Mouse (Mus musculus): ENCODE measurements at regions not wholly inside any gene's neighbourhood (a gene's known extent, or its start where the extent isn't known, plus 50 kb on each side); places are given as distances from the start of the nearest gene placed in this dataset.
"Not testable (repeated sequence)": the region's sequence is repeated elsewhere in the genome, so short reads cannot be mapped to it uniquely, and the experiment has no call there.

DNA sequence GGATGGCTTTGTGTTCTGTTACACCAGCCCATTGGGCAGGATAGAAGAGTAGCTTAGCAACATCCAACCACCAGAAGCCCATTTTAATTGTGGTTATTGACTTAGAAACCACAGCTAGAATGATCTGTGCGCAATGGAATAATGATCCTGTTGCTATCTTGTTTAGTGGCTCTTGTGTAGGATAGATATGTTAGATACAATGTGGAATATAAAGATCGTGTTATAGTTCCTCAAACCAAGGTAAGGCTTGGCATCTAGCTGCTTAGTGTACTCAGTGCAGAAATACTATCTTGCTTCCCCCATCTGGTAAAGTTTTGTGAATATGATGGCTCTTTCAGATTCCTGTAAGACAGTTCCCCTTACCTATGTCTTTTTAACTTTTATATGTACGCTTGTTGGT is 230.4 kb downstream of the Wdr20rt start:
- Histone ChIP-seq H3K27me3 (replicated peaks; ENCODE audit: control insufficient read depth, insufficient read depth, low read length) (no peaks in the 10 kb centered on the region), H3K9me3 (ENCODE audit: control insufficient read depth, low read length) (no peaks in the 10 kb centered on the region), H3K4me3 (ENCODE audit: low read length) (no peak overlapping the region), H3K4me1 (ENCODE audit: control insufficient read depth, insufficient read depth, low read length) (no peaks in the 10 kb centered on the region), H3K4me2 (ENCODE audit: low read depth, low read length) (no peak overlapping the region), H3K9ac (ENCODE audit: low read depth, low read length) (no peak overlapping the region), H3K36me3 (ENCODE audit: control insufficient read depth, insufficient read depth, low read length) (no peaks in the 10 kb centered on the region), H3K27ac (ENCODE audit: low read length) (no peak overlapping the region)
- WGBS, result 90% methylated on average over 3 of the region's 3 CpGs
- no peak for ATAC-seq

DNA sequence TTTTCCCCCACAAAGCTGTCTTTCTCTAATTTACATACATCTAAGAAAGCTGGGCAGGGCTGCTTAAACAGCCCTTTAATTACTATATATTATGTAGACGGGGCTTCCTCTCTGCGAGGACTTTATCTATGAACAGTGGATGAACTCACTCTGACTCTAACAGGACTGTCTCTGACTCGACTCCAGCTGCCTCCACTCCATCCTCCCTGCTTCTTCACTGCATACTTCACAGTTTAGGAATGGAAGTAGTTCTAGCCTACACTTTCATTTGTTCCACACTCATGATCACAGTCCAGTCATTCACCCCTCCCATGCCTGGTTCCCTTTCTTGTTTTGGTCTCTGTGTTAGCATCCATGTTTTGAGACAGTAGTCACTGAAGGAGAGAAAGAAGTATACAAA is 231.6 kb downstream of the Wdr20rt start:
- Histone ChIP-seq H3K27ac (ENCODE audit: low read length) (no peak overlapping the region), H3K27me3 (replicated peaks; ENCODE audit: control insufficient read depth, insufficient read depth, low read length) (no peaks in the 10 kb centered on the region), H3K36me3 (ENCODE audit: control insufficient read depth, insufficient read depth, low read length) (no peaks in the 10 kb centered on the region), H3K4me3 (ENCODE audit: low read length) (no peak overlapping the region), H3K4me2 (ENCODE audit: low read depth, low read length) (no peak overlapping the region), H3K9ac (ENCODE audit: low read depth, low read length) (no peak overlapping the region), H3K9me3 (ENCODE audit: control insufficient read depth, low read length) (no peaks in the 10 kb centered on the region), H3K4me1 (ENCODE audit: control insufficient read depth, insufficient read depth, low read length) (no peaks in the 10 kb centered on the region)
- no peak for ATAC-seq
- 61% methylated on average over 3 of the region's 3 CpGs for WGBS

DNA sequence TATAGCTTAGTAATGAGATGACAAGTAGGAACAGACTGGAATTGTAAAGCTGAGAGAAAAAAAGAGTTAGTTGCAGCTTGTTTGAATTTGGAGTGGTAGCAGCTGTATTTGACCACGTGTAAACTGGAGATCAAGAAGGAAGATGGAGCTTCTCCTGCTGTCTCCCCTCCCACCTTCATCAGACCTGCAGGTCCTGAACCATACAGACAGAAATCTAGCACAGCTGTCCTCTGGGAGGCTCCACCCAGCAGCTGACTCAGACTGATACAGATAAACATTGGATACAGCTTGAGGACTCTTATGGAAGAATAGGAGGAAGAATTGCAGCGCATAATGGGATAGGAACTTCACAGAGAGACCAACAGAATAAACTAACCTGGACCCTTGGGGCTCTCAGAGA is 238.9 kb downstream of the Wdr20rt start:
- no peaks in the 10 kb centered on the region for H3K9me3 ChIP-seq (ENCODE audit: control insufficient read depth, low read length)
- no peak overlapping the region for H3K4me3 ChIP-seq (ENCODE audit: low read length)
- no peak overlapping the region for H3K9ac ChIP-seq (ENCODE audit: low read depth, low read length)
- no peaks in the 10 kb centered on the region for H3K36me3 ChIP-seq (ENCODE audit: control insufficient read depth, insufficient read depth, low read length)
- H3K4me2 ChIP-seq (ENCODE audit: low read depth, low read length), result no peak overlapping the region
- no peak overlapping the region for H3K27ac ChIP-seq (ENCODE audit: low read length)
- WGBS, result 37% methylated on average over 2 of the region's 2 CpGs
- no peaks in the 10 kb centered on the region for H3K4me1 ChIP-seq (ENCODE audit: control insufficient read depth, insufficient read depth, low read length)
- peak; percentile 75 for ATAC-seq
- H3K27me3 ChIP-seq (replicated peaks; ENCODE audit: control insufficient read depth, insufficient read depth, low read length), result no peaks in the 10 kb centered on the region

DNA sequence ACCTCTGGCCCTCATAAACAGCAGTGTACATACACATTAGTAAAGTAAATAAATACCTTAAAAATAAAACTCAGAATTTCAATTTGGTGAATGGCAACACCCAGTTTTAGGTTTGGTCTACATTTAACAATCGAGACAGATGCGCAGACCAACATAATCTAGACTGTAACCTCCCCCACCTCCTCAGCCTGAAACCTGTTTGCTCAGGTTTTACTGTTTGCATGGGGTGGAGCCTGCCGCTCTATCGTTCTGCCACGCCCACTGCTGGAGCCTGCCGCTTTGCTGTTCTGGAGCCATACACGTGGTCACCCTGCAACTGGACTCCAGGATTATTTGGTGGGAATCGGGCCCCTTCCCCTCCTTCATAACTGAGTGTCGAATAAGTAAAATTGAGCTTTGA is 253.4 kb downstream of the Wdr20rt start:
- not testable (repeated sequence) for H3K9ac ChIP-seq (ENCODE audit: low read depth, low read length); H3K4me2 ChIP-seq (ENCODE audit: low read depth, low read length); H3K36me3 ChIP-seq (ENCODE audit: control insufficient read depth, insufficient read depth, low read length); H3K27ac ChIP-seq (ENCODE audit: low read length); H3K4me3 ChIP-seq (ENCODE audit: low read length); H3K9me3 ChIP-seq (ENCODE audit: control insufficient read depth, low read length); H3K4me1 ChIP-seq (ENCODE audit: control insufficient read depth, insufficient read depth, low read length); H3K27me3 ChIP-seq (replicated peaks; ENCODE audit: control insufficient read depth, insufficient read depth, low read length)
- 37% methylated on average over 9 of the region's 9 CpGs for WGBS
- peak; percentile 80 for ATAC-seq

DNA sequence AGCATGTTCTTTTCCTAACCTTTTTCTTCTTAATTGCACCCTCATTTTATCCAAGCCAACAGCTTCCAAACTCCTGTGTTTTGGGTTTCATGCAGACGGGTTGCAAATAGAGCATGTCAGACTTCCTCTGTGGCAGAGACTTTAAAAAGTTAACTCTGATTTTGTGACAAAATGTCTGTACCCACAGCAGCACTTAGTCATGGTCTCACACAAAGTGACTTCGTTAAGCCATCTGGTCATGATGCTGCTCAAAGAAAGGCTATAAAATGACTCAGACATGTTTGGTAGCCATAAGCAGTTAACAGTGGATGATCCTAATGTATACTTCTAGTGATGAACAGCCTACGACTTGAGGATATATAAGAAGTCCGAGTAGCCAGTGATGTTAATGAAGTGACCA is 255.5 kb downstream of the Wdr20rt start:
- WGBS, result 83% methylated on average over 4 of the region's 4 CpGs
- no peak overlapping the region for H3K4me3 ChIP-seq (ENCODE audit: low read length)
- H3K27me3 ChIP-seq (replicated peaks; ENCODE audit: control insufficient read depth, insufficient read depth, low read length), result no peaks in the 10 kb centered on the region
- H3K4me2 ChIP-seq (ENCODE audit: low read depth, low read length), result no peak overlapping the region
- no peaks in the 10 kb centered on the region for H3K36me3 ChIP-seq (ENCODE audit: control insufficient read depth, insufficient read depth, low read length)
- H3K27ac ChIP-seq (ENCODE audit: low read length), result no peak overlapping the region
- no peaks in the 10 kb centered on the region for H3K4me1 ChIP-seq (ENCODE audit: control insufficient read depth, insufficient read depth, low read length)
- no peak for ATAC-seq
- H3K9me3 ChIP-seq (ENCODE audit: control insufficient read depth, low read length), result no peaks in the 10 kb centered on the region
- no peak overlapping the region for H3K9ac ChIP-seq (ENCODE audit: low read depth, low read length)

DNA sequence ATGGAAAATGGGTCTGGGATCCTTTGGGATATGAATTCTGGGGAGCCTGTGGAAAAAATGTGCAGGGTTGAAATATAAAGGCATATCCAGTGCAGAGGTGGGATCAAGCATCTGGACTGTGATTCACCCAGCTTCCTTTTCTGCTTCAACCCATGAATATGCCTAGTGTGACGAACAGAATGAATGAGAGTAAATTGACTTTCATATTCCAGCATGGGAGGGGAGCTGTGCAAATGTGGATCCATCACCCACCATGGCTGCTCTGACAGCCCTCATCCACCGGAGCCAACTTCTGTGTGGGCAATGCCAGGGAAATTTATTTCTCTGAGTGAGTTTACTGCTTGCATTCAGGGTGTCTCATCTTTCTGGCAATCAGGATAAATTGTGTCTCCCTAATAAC is 265.8 kb downstream of the Wdr20rt start:
- Histone ChIP-seq H3K27me3 (replicated peaks; ENCODE audit: control insufficient read depth, insufficient read depth, low read length) (no peaks in the 10 kb centered on the region), H3K4me3 (ENCODE audit: low read length) (no peak overlapping the region), H3K9ac (ENCODE audit: low read depth, low read length) (no peak overlapping the region), H3K4me1 (ENCODE audit: control insufficient read depth, insufficient read depth, low read length) (no peaks in the 10 kb centered on the region), H3K9me3 (ENCODE audit: control insufficient read depth, low read length) (no peaks in the 10 kb centered on the region), H3K4me2 (ENCODE audit: low read depth, low read length) (no peak overlapping the region), H3K36me3 (ENCODE audit: control insufficient read depth, insufficient read depth, low read length) (no peaks in the 10 kb centered on the region), H3K27ac (ENCODE audit: low read length) (no peak overlapping the region)
- ATAC-seq, result no peak
- WGBS, result 86% methylated on average over 2 of the region's 2 CpGs

DNA sequence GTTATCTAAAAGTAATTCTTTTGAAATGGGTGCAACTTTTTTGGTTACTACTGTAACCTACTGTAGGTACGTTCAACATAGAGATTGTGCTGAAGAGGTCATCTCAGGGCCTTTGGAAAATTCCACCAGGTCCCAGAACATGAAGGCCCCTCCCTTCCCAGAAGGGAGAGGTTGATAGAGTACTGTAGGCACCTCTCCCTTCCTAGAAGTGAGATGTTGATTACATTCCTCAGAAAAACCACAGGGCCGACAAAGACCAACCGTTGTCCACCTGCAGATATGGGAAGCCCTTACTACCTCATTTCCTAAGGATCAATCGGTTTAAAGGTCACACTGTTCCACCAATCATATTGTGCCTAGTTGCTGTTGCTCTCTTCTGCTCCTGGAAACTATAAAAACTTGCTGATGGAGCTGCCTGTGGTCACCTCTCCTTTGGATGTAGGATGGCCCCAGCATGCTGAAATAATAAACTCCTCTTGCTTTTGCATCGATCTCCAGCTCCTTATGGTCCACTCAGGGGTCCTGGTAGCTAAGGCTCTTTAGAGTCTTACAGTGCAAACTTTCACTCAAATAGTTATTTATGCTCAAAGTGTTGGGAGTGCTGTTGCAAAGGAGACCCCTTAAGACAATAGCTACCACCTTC is 269.2 kb downstream of the Wdr20rt start:
- Histone ChIP-seq H3K36me3 (ENCODE audit: control insufficient read depth, insufficient read depth, low read length) (no peaks in the 10 kb centered on the region), H3K9me3 (ENCODE audit: control insufficient read depth, low read length) (no peaks in the 10 kb centered on the region; the same call in 1 of the 2 replicates), H3K27ac (ENCODE audit: low read length) (no peak overlapping the region), H3K4me1 (ENCODE audit: control insufficient read depth, insufficient read depth, low read length) (no peaks in the 10 kb centered on the region), H3K4me3 (ENCODE audit: low read length) (no peak overlapping the region), H3K9ac (ENCODE audit: low read depth, low read length) (no peak overlapping the region), H3K4me2 (ENCODE audit: low read depth, low read length) (no peak overlapping the region), H3K27me3 (replicated peaks; ENCODE audit: control insufficient read depth, insufficient read depth, low read length) (no peaks in the 10 kb centered on the region)
- no peak for ATAC-seq
- 92% methylated on average over 5 of the region's 5 CpGs for WGBS

DNA sequence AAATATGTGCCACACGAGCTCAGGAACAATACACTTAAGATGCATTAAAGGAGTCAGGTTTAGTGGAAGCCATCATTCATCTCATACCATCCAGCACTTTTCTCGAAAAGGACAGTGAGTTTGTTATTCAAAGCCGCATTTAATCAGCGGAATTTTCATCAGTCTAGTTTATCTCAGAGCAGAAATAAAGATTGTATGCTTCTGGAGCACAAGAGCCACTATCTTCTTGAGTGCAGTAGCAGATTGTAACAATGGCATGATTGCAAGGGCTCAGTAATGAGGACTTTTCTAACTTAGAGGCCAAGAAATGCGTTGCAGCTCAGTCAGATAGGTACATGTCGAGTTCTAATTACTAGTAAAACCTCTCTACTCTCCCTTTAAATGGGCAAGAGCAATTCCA is 271.3 kb downstream of the Wdr20rt start:
- no peak overlapping the region for H3K27ac ChIP-seq (ENCODE audit: low read length)
- WGBS, result 80% methylated on average over 6 of the region's 6 CpGs
- no peak for ATAC-seq
- no peak overlapping the region for H3K4me2 ChIP-seq (ENCODE audit: low read depth, low read length)
- no peak overlapping the region for H3K9ac ChIP-seq (ENCODE audit: low read depth, low read length)
- no peaks in the 10 kb centered on the region; the same call in 1 of the 2 replicates for H3K9me3 ChIP-seq (ENCODE audit: control insufficient read depth, low read length)
- H3K36me3 ChIP-seq (ENCODE audit: control insufficient read depth, insufficient read depth, low read length), result no peaks in the 10 kb centered on the region
- H3K4me3 ChIP-seq (ENCODE audit: low read length), result no peak overlapping the region
- H3K27me3 ChIP-seq (replicated peaks; ENCODE audit: control insufficient read depth, insufficient read depth, low read length), result no peaks in the 10 kb centered on the region
- no peaks in the 10 kb centered on the region for H3K4me1 ChIP-seq (ENCODE audit: control insufficient read depth, insufficient read depth, low read length)

DNA sequence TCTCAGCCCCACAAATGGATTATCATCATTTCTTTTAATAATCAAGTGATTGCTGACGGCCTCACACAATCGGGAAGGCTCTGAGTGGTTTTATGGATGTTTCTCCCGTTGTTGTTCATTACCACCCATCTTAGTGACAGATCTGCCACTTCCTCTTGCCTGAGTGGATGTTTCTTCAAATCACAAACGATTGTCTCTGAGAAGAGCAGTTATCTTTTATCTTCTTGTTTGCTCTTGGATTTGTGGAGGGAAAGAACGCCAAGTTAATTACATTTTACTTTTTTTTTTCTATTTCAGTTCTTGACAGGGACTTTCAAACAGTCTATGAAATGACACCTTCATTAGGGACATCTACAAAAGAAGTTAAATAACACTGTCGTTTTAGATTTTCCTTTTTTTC is 272.3 kb downstream of the Wdr20rt start:
- ATAC-seq, result no peak
- WGBS, result 45% methylated on average over 6 of the region's 6 CpGs

DNA sequence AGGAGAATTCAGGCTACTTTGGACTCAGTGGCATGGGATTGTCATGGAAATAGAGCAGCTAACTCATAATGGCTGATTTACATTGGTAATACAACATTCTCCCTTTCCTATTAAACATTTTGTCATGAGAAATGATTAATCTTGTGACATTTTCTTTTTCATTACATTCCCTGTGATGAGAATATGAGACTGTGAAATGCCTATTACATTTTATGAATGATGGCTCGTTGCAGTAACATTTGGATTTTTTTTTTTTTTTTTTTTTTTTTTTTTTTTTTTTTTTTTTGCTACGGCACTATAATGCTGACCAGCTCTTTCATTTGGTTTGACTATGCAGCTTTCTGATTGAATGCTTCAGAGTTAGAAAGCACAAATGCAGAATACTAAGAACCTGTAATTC is 276.1 kb downstream of the Wdr20rt start:
- Histone ChIP-seq H3K4me2 (ENCODE audit: low read depth, low read length) (no peak overlapping the region), H3K4me3 (ENCODE audit: low read length) (no peak overlapping the region), H3K36me3 (ENCODE audit: control insufficient read depth, insufficient read depth, low read length) (no peaks in the 10 kb centered on the region), H3K27ac (ENCODE audit: low read length) (no peak overlapping the region), H3K9me3 (ENCODE audit: control insufficient read depth, low read length) (no peaks in the 10 kb centered on the region; the same call in 1 of the 2 replicates), H3K4me1 (ENCODE audit: control insufficient read depth, insufficient read depth, low read length) (no peaks in the 10 kb centered on the region), H3K27me3 (replicated peaks; ENCODE audit: control insufficient read depth, insufficient read depth, low read length) (no peaks in the 10 kb centered on the region), H3K9ac (ENCODE audit: low read depth, low read length) (no peak overlapping the region)
- 84% methylated on average over 2 of the region's 2 CpGs for WGBS
- no peak for ATAC-seq

More for the DNA sequence above, 272.3 kb downstream of the Wdr20rt start:
- Histone ChIP-seq H3K4me1 (ENCODE audit: control insufficient read depth, insufficient read depth, low read length) (no peaks in the 10 kb centered on the region), H3K27me3 (replicated peaks; ENCODE audit: control insufficient read depth, insufficient read depth, low read length) (no peaks in the 10 kb centered on the region), H3K4me2 (ENCODE audit: low read depth, low read length) (no peak overlapping the region), H3K27ac (ENCODE audit: low read length) (no peak overlapping the region), H3K9ac (ENCODE audit: low read depth, low read length) (no peak overlapping the region), H3K9me3 (ENCODE audit: control insufficient read depth, low read length) (no peaks in the 10 kb centered on the region; the same call in 1 of the 2 replicates), H3K36me3 (ENCODE audit: control insufficient read depth, insufficient read depth, low read length) (no peaks in the 10 kb centered on the region), H3K4me3 (ENCODE audit: low read length) (no peak overlapping the region)
